Mouse (Mus musculus) liver, postnatal 0 days (tissue): ENCODE results near the gene Gja4.

Experiments used
- CTCF ChIP-seq: sonication (generic); IDR thresholded peaks from 2 replicates; pipeline ENCODE4 v1.5.1; 2016; ENCODE audit warnings: antibody characterized with exemption, low read depth
- EP300 ChIP-seq: IDR thresholded peaks from 2 replicates; pipeline ENCODE4 v1.6.1; 2016; ENCODE audit warnings: antibody characterized with exemption, low read depth, mild to moderate bottlenecking

GRCm38 (mm10) chr4:127363331-127363730 is 49.5 kb upstream of the Gja4 start:
- TF ChIP-seq CTCF (peak; percentile 44), EP300 (no peak)
